Mouse (Mus musculus) small intestine, adult 2 months (tissue): ENCODE results near the gene Gtpbp3.

ENCODE experiments used
- CTCF ChIP-seq: fragments of 200-500 bp; IDR thresholded peaks from 2 replicates; pipeline ENCODE4 v1.5.1; 2012; ENCODE audit warnings: low read depth, mild to moderate bottlenecking, control low read depth, inconsistent platforms, low read length, moderate library complexity, mixed read lengths; ENCODE audit not compliant: insufficient replicate concordance, insufficient read length; ENCODE audit errors: extremely low read depth
- POLR2A ChIP-seq: fragments of 200-500 bp; IDR thresholded peaks from 2 replicates; pipeline ENCODE4 v1.6.1; 2012; ENCODE audit warnings: low read depth, mild to moderate bottlenecking, control low read depth, inconsistent platforms, low read length, moderate library complexity

DNA sequence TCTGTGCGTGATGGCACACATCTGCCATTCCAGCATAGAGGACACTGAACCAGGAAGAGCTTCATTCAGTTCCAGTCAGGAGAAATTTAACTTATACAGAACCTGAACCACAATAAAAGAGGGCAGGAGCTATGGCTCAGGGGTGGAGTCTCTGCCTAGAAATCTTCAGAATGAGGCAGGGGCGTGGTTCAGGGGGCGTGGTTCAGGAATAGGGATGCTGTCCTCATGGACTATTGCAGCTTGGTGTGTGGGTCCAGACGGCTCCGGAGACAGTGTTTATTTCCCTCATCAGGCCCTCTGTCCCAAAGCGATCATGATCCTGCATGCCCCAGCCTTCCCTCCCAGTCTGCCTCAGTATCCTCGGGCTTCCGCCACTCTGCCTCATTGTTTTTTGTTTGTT lies 33.2 kb upstream of the Gtpbp3 start:
- TF ChIP-seq POLR2A (no peak), CTCF (no peak)
